Mouse (Mus musculus): ENCODE data around the gene Zscan18.
"Not testable (repeated sequence)": the region's sequence is repeated elsewhere in the genome, so short reads cannot be mapped to it uniquely, and the experiment has no call there.

Zscan18 gene

GRCm38 (mm10) chr7:12802866-12803726 lies at the start of gene Zscan18:
Zscan18 (minus strand) TSS chr7:12803635.
- DNase-seq (ENCODE audit: low spot score): peak; percentile 66

GRCm38 (mm10) chr7:12835779-12836178 lies 32.3 kb upstream of the Zscan18 start:
- DNase-seq (ENCODE audit: low spot score): no peak

- peak; percentile 21 for DNase-seq (ENCODE audit: low spot score)
These were observed 31.8 kb upstream of the Zscan18 start for GRCm38 (mm10) chr7:12835193-12835671.

- peak; percentile 93 for DNase-seq (ENCODE audit: low spot score)
These were observed 31.0 kb upstream of the Zscan18 start, which contains the start of gene Zfp110 for GRCm38 (mm10) chr7:12834162-12835120. Zfp110 (plus strand) TSS chr7:12834761.

GRCm38 (mm10) chr7:12818521-12819295 lies 15.3 kb upstream of the Zscan18 start, which contains the start of gene Zfp329:
Zfp329 (minus strand) TSS chr7:12818858.
- peak; percentile 91 for DNase-seq (ENCODE audit: low spot score)

- no peak for DNase-seq (ENCODE audit: low spot score)
These were observed 12.1 kb upstream of the Zscan18 start for GRCm38 (mm10) chr7:12815566-12815965.

GRCm38 (mm10) chr7:12803727-12804071 lies 264 bp upstream of the Zscan18 start:
- DNase-seq (ENCODE audit: low spot score): no peak

GRCm38 (mm10) chr7:12799554-12799953 lies 3.9 kb downstream of the Zscan18 start:
- no peak for DNase-seq (ENCODE audit: low spot score)

GRCm38 (mm10) chr7:12797971-12798370 lies 5.5 kb downstream of the Zscan18 start:
- no peak for DNase-seq (ENCODE audit: low spot score)

- DNase-seq (ENCODE audit: low spot score): not testable (repeated sequence)
These were observed 10.8 kb downstream of the Zscan18 start for GRCm38 (mm10) chr7:12792624-12793023.

GRCm38 (mm10) chr7:12788025-12788424 lies 15.4 kb downstream of the Zscan18 start:
- no peak for DNase-seq (ENCODE audit: low spot score)

GRCm38 (mm10) chr7:12787333-12787732 lies 16.1 kb downstream of the Zscan18 start:
- no peak for DNase-seq (ENCODE audit: low spot score)

- DNase-seq (ENCODE audit: low spot score): peak; percentile 73
These were observed 23.1 kb downstream of the Zscan18 start for GRCm38 (mm10) chr7:12780151-12780830.

- no peak for DNase-seq (ENCODE audit: low spot score)
These were observed 23.7 kb downstream of the Zscan18 start for GRCm38 (mm10) chr7:12779782-12780150.

- DNase-seq (ENCODE audit: low spot score): no peak
These were observed 24.3 kb downstream of the Zscan18 start for GRCm38 (mm10) chr7:12779141-12779540.

- peak; percentile 10 for DNase-seq (ENCODE audit: low spot score)
These were observed 28.8 kb downstream of the Zscan18 start for GRCm38 (mm10) chr7:12774606-12775005.

- DNase-seq (ENCODE audit: low spot score): no peak
These were observed 29.3 kb downstream of the Zscan18 start for GRCm38 (mm10) chr7:12774111-12774510.

GRCm38 (mm10) chr7:12749431-12750198 lies 53.8 kb downstream of the Zscan18 start:
- DNase-seq (ENCODE audit: low spot score): no peak

- DNase-seq (ENCODE audit: low spot score): no peak
These were observed 68.5 kb downstream of the Zscan18 start, which contains the start of gene Vmn2r56 for GRCm38 (mm10) chr7:12734904-12735303. Vmn2r56 (minus strand) TSS chr7:12735004.

All from lung, postnatal 25 days (tissue).